Mouse (Mus musculus): Measurements from ENCODE around the gene Tmem251.
A peak's percentile ranks its signal among the peaks of the same experiment; 100 is the strongest.

Tmem251 gene

DNA sequence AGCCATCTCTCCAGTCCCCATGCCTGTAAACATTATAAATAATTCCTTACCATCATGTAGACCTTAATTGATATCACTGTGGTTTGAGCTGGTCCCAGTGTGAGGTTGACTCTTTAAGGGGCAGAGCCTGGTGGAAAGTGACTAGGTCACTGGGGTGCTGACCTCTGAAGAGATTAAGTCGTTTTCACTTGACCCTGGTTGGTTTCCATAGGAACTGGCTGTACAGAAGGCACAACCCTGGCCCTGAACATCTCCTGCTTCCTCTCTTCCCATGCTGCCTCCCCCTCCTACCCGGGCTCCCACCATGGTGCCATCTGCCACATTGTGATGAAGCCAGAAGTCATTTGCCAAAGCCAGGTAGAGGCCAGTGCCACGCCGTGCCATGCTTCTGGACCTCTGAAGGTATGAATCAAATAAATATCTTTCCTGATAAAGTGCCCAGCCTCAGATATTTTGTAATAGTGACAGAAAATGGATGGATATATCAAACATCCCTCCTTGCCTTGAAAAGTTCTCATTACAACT, 32.6 kb upstream of the Tmem251 start:
- DNase-seq (ENCODE audit: low spot score) = no peak

DNA sequence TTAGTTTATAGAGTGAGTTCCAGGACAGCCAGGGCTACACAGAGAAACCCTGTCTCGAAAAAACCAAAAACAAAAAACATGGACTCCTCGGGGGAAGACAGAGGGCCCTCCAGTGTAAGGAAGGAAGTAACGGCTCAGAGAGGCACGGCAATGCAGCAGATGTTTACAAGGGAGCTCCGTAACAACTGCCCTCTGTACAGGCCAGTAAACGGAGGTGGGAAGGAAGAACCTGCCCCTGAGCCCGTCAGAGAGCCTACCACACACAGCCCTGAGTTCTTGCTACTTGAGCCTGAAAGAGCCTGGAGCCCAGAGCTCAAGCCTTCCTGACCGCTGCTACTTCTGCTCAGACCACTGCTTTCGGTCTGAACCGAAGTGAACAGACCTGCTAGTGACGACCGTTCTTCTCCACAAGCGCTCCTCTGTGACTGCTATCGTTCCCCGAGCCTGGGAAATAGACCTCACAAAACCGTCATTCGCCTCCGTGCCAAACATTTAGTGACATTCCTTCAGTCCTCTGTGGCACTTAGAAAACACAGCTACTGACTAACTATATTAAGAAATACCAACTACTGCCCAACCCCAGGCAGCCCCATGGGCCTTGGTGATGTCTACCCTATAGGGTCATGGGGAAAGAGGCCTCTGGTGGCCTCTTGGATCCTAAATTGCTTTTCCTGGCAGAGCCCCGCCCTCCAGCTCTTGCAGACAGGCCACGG, 30.3 kb upstream of the Tmem251 start:
- DNase-seq (ENCODE audit: low spot score) = no peak

DNA sequence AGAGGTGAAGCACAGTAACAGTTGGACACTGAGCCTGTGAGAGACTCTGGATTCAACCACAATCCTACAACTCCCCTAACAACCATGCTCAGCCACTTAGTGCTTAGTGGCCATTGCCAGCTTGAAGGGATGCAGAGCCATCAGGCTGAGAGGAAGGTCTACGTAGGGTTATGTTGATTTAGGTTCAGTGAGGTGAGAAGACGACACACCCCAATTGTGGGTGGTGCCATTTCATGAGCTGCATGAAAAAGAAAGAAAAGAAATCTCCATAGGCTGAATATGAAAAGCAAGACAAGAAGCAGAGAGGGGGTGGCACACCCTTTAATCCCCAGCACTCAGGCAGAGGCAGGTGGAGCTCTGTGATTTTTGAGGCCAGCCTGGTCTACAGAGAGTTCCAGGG, 29.4 kb upstream of the Tmem251 start:
- DNase-seq (ENCODE audit: low spot score) = no peak

DNA sequence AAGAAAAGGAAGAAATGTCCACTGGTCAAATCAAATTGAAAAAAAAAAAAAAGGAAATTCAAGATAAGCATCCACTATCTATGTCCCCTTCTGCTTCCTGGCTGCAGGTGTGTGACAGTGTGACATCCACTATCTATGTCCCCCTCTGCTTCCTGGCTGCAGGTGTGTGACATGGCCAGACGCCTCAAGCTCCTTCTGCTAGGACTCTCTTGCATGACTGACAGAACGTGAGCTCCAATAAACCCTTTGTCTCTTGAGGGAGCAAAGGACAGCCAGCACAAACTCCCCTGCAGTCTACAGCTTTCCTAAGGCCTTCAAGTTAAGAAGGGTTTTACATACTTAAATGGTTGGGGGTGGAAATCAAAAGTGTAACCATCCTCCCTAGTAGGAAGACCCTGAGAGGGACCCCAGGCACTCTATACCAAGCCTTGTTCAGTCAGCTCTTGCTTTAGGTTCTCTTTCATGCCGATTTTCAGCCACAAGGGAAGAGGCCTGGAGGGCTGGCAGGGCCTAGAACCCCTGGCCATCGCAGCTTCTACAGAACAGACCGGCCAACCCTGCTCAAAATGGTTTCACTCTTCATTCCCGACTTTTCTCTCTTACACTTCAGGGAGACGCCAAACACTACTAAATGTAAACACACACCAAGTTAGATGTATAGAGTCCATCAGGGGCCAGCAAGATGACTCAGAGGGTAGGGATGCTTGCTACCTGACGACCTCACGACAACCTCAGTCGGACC, 28.7 kb upstream of the Tmem251 start:
- DNase-seq (ENCODE audit: low spot score) = no peak

DNA sequence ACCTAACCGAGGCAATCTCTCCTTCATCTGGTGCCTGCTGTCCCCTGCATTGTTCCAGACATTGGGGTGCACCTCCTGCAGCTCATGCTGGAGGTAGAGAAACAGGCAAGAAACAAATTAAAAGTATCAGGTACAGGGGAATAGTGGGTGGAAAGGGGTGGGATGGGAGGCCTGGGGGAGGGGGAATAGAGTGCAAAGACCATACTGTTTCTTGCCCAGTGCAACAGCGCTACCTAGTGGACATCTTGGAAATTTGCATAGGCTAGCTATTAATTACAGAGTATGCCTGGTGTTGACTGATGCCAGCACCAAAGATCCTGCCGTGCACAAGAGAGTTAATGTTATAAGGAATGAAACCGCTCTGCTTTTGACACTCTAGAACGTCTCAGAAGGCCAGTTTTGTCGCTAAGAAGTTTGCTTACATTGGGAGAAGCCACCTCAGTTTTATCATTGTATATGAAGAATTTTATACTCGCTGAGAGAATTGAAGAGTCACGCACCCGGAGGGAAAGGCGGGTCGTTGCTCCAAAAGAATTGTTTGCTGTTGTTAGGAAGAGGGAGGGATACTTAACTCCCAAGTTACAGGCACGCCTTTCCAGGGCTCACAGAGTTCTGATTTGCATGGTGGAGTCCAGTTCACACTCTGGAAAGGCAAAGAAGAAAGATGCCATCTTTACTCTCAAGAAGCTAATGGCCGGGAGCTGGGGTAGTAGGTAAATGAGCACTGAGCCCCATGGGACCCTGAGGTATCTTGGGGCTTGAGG, 23.8 kb upstream of the Tmem251 start:
- no peak for DNase-seq (ENCODE audit: low spot score)

DNA sequence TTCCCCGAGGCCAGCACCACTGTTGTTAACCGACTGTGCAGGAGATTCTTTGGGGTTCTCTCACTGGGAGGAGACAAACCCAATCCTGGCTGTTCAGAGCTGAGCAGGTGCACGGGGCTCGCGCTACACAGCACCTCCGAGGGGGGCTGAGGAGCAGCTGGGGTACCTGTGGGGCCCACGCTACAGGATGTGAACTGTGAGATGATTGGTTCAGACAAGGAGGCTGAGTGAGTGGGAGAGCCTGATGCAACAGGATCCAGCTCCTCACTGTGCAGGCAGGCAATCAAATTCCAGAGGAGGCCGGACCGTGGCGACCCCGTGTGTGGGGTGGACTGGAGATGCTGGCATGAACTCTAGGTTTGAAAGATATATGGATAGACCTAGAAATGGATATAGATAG, 21.1 kb upstream of the Tmem251 start:
- no peak for DNase-seq (ENCODE audit: low spot score)

DNA sequence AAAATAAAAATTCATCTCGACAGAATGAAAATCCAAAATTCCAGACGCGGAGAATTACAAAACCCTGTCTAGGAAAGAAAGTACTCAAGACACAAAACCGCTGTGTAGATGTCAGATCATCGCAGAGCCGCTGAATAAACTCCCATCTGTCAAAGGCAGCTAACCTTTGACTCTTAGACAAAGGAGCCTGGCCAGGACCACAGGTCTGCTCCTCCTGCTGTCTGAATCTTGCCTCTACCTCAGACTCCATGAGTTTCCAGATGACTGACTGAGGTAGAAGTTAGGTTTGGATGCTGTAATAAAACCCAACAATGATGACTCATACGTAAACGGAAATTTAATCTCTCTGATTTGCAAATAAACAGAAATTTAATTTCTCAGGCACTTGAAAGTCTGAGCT, 20.6 kb upstream of the Tmem251 start:
- DNase-seq (ENCODE audit: low spot score) = no peak

DNA sequence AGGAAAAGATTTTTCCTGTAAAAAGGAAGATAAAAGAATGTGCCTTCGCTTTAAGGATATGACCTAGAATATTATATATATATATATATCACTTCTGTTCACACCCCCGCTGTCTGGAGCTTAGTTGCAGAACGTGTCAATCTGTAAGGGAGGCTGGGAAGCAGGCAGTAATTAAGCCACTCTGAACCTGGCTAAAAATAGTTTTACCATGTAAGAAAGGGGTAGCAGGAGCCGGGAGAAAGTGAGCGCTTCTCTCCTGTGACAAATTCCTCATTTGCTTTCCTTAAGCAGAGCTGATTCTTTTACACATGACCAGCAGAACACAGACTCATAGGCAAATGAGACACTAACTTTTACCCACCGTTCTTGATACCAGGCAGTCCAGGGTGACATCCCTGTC, 19.7 kb upstream of the Tmem251 start:
- DNase-seq (ENCODE audit: low spot score) = no peak

DNA sequence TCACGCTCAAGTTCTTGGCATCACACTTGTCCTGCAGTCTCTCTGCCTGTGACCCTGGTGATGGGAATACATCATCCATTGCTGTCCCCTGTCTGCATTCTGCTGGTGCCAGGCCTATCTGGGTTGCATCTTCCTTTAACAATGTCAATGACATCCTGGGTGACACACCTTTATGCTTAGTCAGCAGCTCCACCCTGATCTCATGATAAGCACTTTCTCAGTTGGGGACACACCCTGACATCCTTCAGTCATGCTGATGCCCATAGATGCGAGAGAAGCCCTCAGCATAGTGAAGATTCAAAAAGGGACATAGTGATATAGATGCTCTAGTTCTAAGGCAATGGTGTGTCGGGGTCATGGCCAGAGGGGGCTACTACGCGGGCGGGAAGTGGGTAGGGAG, 18.4 kb upstream of the Tmem251 start:
- DNase-seq (ENCODE audit: low spot score) = no peak

DNA sequence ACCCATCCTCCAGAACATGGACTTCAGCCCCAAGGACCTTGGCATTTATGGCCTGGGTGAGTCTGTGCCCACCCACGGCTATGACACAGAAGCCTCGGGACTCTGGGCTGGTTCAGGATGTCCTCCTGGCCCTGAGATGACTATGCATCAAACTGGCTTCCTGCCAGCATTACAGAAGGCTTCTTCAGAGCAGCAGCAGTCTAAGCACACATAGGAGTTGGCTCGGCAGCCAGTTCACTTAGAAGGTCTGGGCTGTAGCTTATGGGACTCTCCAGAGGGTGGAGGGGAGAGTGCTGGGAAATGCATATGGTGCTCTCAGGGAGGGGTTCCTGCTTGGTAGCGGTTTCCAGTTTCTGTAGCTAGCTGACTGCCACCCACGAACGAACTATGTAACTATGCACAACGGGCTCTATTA, 17.8 kb upstream of the Tmem251 start:
- DNase-seq (ENCODE audit: low spot score) = no peak

DNA sequence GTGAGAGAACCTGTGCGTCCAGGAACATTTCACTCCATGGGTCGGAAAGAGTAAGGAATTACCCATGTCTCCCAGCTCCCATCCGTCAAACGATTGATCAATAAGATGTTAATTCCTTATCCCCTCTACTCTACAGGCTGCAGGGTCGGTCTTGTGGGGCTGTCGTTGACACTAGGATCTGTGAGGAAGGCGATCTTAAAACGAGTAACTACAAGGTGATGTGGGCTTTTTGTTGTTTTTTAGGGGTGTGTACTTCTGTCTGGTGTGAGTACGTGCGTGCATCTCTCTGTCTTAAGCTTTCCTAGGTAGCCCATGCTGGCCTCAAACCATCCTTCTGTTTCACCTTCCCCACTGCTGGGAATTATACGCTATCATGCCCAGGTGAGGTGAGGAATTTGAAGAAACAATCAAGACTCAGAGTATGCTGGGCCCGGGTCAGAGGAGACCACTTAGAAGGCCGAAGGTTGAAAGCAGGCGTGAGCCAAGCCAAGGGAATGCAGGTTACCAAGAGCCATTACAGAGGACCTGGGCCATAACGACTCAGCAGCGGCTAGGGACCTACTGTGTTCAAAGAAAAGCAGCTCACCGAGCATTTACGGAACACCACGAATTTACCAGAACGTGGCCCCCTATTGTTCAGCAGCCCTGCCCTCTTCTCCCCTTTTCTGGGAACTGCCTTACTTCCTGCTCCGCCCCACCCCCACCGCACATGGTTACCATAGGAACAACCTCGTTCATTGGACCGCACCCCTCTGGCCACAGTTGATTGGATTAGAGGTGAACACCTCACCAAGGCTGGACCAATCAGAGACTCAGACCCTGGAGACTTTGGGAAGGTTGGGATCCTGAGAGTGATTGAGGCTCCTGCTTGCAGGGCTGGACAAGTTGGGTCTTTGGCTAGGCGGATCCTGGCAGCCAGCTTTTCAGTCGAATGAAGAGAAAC, 13.4 kb upstream of the Tmem251 start:
- DNase-seq (ENCODE audit: low spot score) = peak; percentile 58

DNA sequence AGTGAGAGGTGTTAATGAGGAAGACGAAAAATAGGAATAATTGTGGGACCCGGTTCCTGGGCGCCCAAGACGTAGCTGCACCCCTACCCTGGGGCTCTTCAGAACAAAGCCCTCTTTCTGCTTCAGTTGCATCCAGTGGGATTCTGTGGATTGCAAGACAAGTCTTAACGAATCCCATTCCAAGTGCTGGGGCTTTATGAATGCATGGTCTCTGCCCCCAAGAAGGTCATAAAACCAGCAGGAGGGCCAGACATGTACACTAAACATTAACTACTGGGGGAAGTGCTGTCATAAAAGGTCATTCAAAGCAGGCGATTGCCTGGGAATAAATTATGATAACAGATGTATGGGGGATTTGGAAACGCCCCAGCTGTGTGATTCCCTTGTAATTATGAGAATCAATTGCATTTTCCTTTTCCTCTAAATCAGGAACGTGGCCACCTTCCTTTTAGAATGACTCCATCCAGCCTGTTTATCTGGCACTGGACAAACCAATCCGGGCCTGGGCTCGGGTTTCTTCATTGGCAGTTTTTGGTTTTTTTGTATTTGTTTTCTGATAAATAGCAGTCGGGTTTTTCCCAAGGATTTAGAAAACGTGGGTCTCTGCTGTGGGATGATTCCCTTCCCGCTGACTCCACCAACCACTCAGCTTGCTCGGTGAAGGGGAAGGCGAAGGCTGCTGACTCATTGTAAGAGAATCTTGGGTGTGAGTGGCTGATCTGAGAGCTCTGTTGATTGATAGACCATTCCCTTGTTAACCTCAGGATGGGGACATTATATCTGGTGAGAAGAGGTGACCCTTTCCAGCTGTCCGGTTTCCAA, 12.6 kb upstream of the Tmem251 start:
- DNase-seq (ENCODE audit: low spot score) = no peak

DNA sequence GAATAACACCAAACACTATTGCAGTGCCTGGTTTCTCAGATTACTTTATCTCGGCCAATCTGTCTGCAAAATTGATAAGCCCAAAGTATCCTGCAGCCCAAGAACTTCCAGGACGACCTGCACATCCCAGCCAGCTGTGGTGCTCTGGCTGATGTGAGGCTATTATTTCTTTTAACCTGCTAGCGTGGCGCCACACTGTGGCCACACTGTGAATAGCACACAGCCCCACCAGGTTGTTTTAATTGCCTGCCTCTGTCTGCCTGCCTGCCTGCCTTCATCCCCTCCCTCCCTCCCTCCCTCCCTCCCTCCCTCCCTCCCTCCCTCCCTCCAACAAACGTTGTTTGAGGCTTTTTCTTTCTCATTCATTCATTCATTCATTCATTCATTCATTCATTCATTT, 10.2 kb upstream of the Tmem251 start:
- DNase-seq (ENCODE audit: low spot score) = no peak

DNA sequence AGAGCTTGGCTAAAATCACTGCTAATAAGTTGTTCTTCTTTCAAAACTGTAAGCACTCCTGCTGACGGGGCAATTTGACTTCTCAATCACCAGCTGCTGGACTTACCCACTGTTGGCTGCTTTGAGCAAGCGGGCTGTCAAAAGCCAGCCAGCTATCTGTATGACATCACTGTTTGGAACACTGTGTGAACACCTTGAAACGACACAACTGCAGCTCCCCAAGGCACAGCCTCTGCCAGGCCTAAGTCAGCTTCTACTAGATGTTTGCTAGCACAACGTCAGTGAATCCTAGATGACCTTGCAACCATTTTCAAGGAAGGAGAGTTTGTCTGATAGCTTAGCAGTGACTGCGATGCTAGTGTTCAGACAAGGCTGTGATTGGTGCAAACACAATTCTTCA, 4.5 kb upstream of the Tmem251 start:
- DNase-seq (ENCODE audit: low spot score) = no peak

DNA sequence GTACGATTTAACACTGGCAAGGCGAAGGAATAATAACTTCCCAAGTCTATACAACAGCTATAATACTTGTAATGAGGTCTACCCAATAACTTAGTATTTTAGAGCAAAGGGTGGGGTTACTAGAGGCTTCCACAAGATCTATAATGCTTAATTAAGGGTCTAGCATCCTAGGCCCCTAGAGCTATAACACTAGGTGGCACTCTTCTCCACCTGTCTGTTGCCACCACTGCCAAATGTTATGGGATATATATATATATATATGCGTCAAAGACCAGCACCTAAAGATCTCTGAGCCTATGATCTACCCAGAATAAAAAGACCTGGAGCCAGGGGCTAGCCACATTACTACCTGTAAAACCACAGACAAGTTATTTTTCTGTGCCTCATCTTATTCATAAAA, 3.3 kb upstream of the Tmem251 start:
- DNase-seq (ENCODE audit: low spot score) = no peak

DNA sequence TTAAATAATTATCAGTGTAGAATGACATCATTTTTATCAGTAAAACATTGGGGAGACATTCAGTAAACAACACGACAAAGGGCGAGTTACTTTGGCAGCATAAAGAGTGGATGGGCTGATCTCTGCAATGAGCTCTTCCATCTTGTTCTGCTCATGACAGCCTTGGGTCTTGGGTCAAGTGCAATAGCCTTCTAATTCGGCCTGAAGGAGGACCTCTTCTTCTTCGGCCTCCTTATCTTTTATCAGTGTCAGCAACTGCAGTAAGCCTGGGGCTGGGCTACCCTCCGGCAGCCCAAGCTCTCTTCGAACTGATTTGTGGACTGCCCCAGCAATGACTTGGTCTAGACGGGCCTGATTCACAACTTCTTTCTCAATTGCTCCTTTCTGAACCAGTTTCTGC, 1.5 kb upstream of the Tmem251 start:
- no peak for DNase-seq (ENCODE audit: low spot score)

DNA sequence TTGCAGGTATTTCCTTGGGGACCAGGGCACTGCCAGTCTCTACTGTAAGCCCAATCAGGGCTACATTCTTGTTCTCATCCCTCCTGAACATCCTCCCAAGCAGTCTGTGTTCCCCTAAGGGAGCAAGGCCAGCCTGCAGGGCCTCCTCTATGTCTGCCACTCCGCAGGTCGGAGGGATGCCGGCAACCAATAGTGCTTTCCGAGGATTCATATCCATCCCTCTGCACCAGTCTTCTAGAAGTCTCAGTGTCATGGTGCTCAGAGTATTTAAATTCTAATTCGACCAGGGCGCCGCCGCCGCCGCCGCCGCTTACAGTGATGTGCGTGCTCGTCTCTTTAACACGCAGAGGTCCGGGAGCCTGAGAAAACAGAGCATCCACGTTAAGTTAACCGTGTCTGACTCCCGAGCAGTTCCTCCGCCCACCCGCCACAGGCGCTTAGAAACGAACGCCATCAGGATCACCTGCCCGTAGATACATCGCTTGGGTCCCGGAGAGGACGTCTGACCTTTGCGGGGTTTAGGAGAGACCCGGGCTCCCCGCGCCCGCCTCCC, 450 bp upstream of the Tmem251 start:
- DNase-seq (ENCODE audit: low spot score) = no peak

DNA sequence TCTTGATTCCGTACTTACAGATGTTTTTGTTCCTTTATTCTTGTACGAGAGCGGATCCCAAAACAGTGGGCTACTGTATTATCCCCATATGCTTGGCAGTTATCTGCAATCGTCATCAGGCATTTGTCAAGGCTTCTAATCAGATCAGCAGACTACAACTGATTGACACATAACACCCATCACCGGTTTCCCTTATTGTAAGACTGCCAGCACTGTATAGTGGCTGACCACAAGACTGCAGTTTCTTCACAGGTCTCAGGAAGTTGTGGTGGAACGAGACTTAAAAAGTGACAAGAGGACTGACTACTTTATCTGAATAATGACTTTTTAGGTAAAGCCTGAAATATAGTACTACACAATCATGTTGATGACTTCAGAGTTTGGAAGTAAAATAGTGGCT, 1.3 kb downstream of the Tmem251 start:
- no peak for DNase-seq (ENCODE audit: low spot score)

DNA sequence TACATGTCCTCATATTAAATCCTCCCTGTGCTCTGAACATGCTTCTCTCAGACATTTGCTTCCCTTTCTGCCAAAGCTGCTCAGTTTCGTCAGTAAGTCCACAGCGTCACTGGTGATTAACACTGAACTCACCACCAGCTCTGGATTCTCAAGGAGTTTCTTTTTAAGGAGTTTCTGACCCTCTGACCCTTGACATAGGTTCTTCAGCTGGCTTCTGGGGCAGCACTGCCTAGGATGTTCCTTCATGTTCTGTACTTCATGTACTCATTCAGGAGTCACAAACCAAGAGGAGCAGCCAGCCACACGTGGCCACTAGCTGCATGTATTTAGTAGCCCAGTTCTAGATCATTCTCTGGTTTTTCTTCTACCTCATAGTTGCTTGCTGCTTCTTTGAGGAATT, 4.7 kb downstream of the Tmem251 start:
- no peak for DNase-seq (ENCODE audit: low spot score)

DNA sequence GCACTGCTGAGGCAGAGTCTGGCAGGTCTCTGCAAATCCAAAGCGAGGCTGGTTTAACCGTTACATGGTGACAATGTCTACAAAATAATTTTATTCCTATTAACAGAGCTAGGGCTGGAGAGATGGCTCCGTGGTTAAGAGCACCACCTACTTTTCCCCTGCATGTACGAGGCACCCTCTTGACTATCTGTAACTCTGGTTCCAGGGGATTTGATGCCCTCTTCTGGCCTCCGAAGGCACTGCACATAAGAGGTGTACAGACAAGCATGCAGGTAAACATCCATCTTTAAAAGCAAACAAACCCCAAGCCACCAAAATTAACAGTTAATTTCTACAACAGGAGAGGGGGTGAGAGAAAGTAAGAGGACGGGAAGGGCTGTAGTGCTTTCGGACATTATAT, 12.7 kb downstream of the Tmem251 start:
- DNase-seq (ENCODE audit: low spot score) = no peak
